Mouse (Mus musculus): ENCODE data around the gene M1ap. TPM values are rescaled to one million over a fixed set of nuclear protein-coding genes. Genes with fewer than 3 reads are reported as not detected.
A peak's percentile ranks its signal among the peaks of the same experiment; 100 is the strongest.

Gene M1ap
- total RNA-seq (2012; rRNA removed): 5.7 and 6.8 TPM in 2 replicates

- no peaks in the 10 kb centered on the region for H3K4me1 ChIP-seq (ENCODE audit: control insufficient read depth in 2 of 2, insufficient read depth in 2 of 2, low read length in 2 of 2, poor library complexity in 1 of 2)
- no peak within 1 kb of the TSS for H3K27ac ChIP-seq (ENCODE audit: insufficient read depth, low read depth, low read length, poor library complexity, severe bottlenecking)
- DNase-seq (ENCODE audit: low read depth, low spot score): peak; percentile 73
- H3K36me3 ChIP-seq (ENCODE audit: control insufficient read depth, insufficient read depth, low read length, poor library complexity, severe bottlenecking): no peaks in the 10 kb centered on the region
- 0 out of 2 replicates have a peak within 1 kb of the TSS, but pooled peaks have one; percentile 4 for H3K9ac ChIP-seq (ENCODE audit: insufficient read depth, low read depth, low read length, poor library complexity, severe bottlenecking)
- in situ Hi-C loops (cut with MboI; ENCODE audit: low sequenced_read_pairs in 2 of 2, unreplicated experiment in 2 of 2): no loop called here
- peak within 1 kb of the TSS in 1 of 2 experiments; percentile 53; a peak in 2 of 4 replicates for H3K4me3 ChIP-seq (ENCODE audit: insufficient read depth in 1 of 2, low read depth in 1 of 2, low read length in 2 of 2, poor library complexity in 1 of 2, severe bottlenecking in 1 of 2)
- H3K9me3 ChIP-seq (ENCODE audit: control insufficient read depth, insufficient read depth, low read depth, low read length): no peaks in the 10 kb centered on the region
- TF ChIP-seq MAFK (IDR thresholded peaks at IDR 0.05; ENCODE audit: insufficient read depth, low read depth, low read length): no peak
- TF ChIP-seq ZNF384 (IDR thresholded peaks at IDR 0.05; ENCODE audit: low read depth, low read length): no peak
- no peak for TF ChIP-seq HCFC1 (IDR thresholded peaks at IDR 0.05; ENCODE audit: borderline replicate concordance, insufficient read depth, low read length)
- no peak for TF ChIP-seq ZC3H11A (IDR thresholded peaks at IDR 0.05; ENCODE audit: borderline replicate concordance, low read depth, low read length)
- TF ChIP-seq CHD2 (IDR thresholded peaks at IDR 0.05; ENCODE audit: low read depth, low read length): no peak
Observed at GRCm38 (mm10) chr6:82946651-82947050, at the start of gene M1ap. M1ap (plus strand) TSS chr6:82946902.

- no peak overlapping the region for H3K4me3 ChIP-seq (ENCODE audit: insufficient read depth in 1 of 2, low read depth in 1 of 2, low read length in 2 of 2, poor library complexity in 1 of 2, severe bottlenecking in 1 of 2)
- TF ChIP-seq CHD2 (IDR thresholded peaks at IDR 0.05; ENCODE audit: low read depth, low read length): no peak
- TF ChIP-seq ZC3H11A (IDR thresholded peaks at IDR 0.05; ENCODE audit: borderline replicate concordance, low read depth, low read length): no peak
- no peak for TF ChIP-seq HCFC1 (IDR thresholded peaks at IDR 0.05; ENCODE audit: borderline replicate concordance, insufficient read depth, low read length)
- TF ChIP-seq MAFK (IDR thresholded peaks at IDR 0.05; ENCODE audit: insufficient read depth, low read depth, low read length): no peak
- no peak for TF ChIP-seq ZNF384 (IDR thresholded peaks at IDR 0.05; ENCODE audit: low read depth, low read length)
- DNase-seq (ENCODE audit: low read depth, low spot score): no peak
- no peak overlapping the region for H3K9ac ChIP-seq (ENCODE audit: insufficient read depth, low read depth, low read length, poor library complexity, severe bottlenecking)
- no peaks in the 10 kb centered on the region for H3K36me3 ChIP-seq (ENCODE audit: control insufficient read depth, insufficient read depth, low read length, poor library complexity, severe bottlenecking)
- in situ Hi-C loops (cut with MboI; ENCODE audit: low sequenced_read_pairs in 2 of 2, unreplicated experiment in 2 of 2): loop anchor here in 1 of 2 experiments (25.0 kb wide), 2 partner anchors 485 to 910 kb away; partner anchors contain the start of gene Tacr1
- H3K27ac ChIP-seq (ENCODE audit: insufficient read depth, low read depth, low read length, poor library complexity, severe bottlenecking): no peak overlapping the region
- H3K9me3 ChIP-seq (ENCODE audit: control insufficient read depth, insufficient read depth, low read depth, low read length): no peaks in the 10 kb centered on the region
- no peaks in the 10 kb centered on the region for H3K4me1 ChIP-seq (ENCODE audit: control insufficient read depth in 2 of 2, insufficient read depth in 2 of 2, low read length in 2 of 2, poor library complexity in 1 of 2)
Observed at GRCm38 (mm10) chr6:82897311-82897710, 49.4 kb upstream of the M1ap start.

GRCm38 (mm10) chr6:82898227-82898626 lies 48.5 kb upstream of the M1ap start:
- H3K4me1 ChIP-seq (ENCODE audit: control insufficient read depth in 2 of 2, insufficient read depth in 2 of 2, low read length in 2 of 2, poor library complexity in 1 of 2): no peaks in the 10 kb centered on the region
- H3K27ac ChIP-seq (ENCODE audit: insufficient read depth, low read depth, low read length, poor library complexity, severe bottlenecking): no peak overlapping the region
- no peak overlapping the region for H3K4me3 ChIP-seq (ENCODE audit: insufficient read depth in 1 of 2, low read depth in 1 of 2, low read length in 2 of 2, poor library complexity in 1 of 2, severe bottlenecking in 1 of 2)
- no peaks in the 10 kb centered on the region for H3K36me3 ChIP-seq (ENCODE audit: control insufficient read depth, insufficient read depth, low read length, poor library complexity, severe bottlenecking)
- no peak for DNase-seq (ENCODE audit: low read depth, low spot score)
- TF ChIP-seq HCFC1 (IDR thresholded peaks at IDR 0.05; ENCODE audit: borderline replicate concordance, insufficient read depth, low read length) (no peak), ZNF384 (IDR thresholded peaks at IDR 0.05; ENCODE audit: low read depth, low read length) (no peak), CHD2 (IDR thresholded peaks at IDR 0.05; ENCODE audit: low read depth, low read length) (no peak), MAFK (IDR thresholded peaks at IDR 0.05; ENCODE audit: insufficient read depth, low read depth, low read length) (no peak), ZC3H11A (IDR thresholded peaks at IDR 0.05; ENCODE audit: borderline replicate concordance, low read depth, low read length) (no peak)
- in situ Hi-C loops (cut with MboI; ENCODE audit: low sequenced_read_pairs in 2 of 2, unreplicated experiment in 2 of 2): loop anchor here in 1 of 2 experiments (25.0 kb wide), 2 partner anchors 486 to 911 kb away; partner anchors contain the start of gene Tacr1
- H3K9ac ChIP-seq (ENCODE audit: insufficient read depth, low read depth, low read length, poor library complexity, severe bottlenecking): no peak overlapping the region
- H3K9me3 ChIP-seq (ENCODE audit: control insufficient read depth, insufficient read depth, low read depth, low read length): no peaks in the 10 kb centered on the region

- no peak overlapping the region for H3K27ac ChIP-seq (ENCODE audit: insufficient read depth, low read depth, low read length, poor library complexity, severe bottlenecking)
- H3K9me3 ChIP-seq (ENCODE audit: control insufficient read depth, insufficient read depth, low read depth, low read length): no peaks in the 10 kb centered on the region
- in situ Hi-C loops (cut with MboI; ENCODE audit: low sequenced_read_pairs in 2 of 2, unreplicated experiment in 2 of 2): loop anchor here in 1 of 2 experiments (25.0 kb wide), 2 partner anchors 486 to 911 kb away; partner anchors contain the start of gene Tacr1
- H3K9ac ChIP-seq (ENCODE audit: insufficient read depth, low read depth, low read length, poor library complexity, severe bottlenecking): no peak overlapping the region
- H3K36me3 ChIP-seq (ENCODE audit: control insufficient read depth, insufficient read depth, low read length, poor library complexity, severe bottlenecking): no peaks in the 10 kb centered on the region
- DNase-seq (ENCODE audit: low read depth, low spot score): no peak
- no peaks in the 10 kb centered on the region for H3K4me1 ChIP-seq (ENCODE audit: control insufficient read depth in 2 of 2, insufficient read depth in 2 of 2, low read length in 2 of 2, poor library complexity in 1 of 2)
- H3K4me3 ChIP-seq (ENCODE audit: insufficient read depth in 1 of 2, low read depth in 1 of 2, low read length in 2 of 2, poor library complexity in 1 of 2, severe bottlenecking in 1 of 2): no peak overlapping the region
- TF ChIP-seq HCFC1 (IDR thresholded peaks at IDR 0.05; ENCODE audit: borderline replicate concordance, insufficient read depth, low read length) (no peak), MAFK (IDR thresholded peaks at IDR 0.05; ENCODE audit: insufficient read depth, low read depth, low read length) (no peak), CHD2 (IDR thresholded peaks at IDR 0.05; ENCODE audit: low read depth, low read length) (no peak), ZC3H11A (IDR thresholded peaks at IDR 0.05; ENCODE audit: borderline replicate concordance, low read depth, low read length) (no peak), ZNF384 (IDR thresholded peaks at IDR 0.05; ENCODE audit: low read depth, low read length) (no peak)
Observed at GRCm38 (mm10) chr6:82898745-82899144, 48.0 kb upstream of the M1ap start.

Data from ES-E14 (cell line).